8 mouse cellular contexts compared by ENCODE assay signal in genomic region chr8:84856434-84856833, GRCm38 (mm10). TPM values are rescaled to one million over a fixed set of nuclear protein-coding genes. Genes with fewer than 3 reads are reported as not detected.
DNase-seq lines count a peak whose midpoint lies in the region; ATAC-seq and TF ChIP-seq lines count a peak whose summit lies in the region.

No protein-coding gene starts in this region.

- no peaks in the 10 kb centered on the region for H3K9me3 ChIP-seq in forebrain, embryonic 11.5 days (ENCODE audit: control insufficient read depth, low read length)
- H3K9me3 ChIP-seq in limb, embryonic 13.5 days = no peaks in the 10 kb centered on the region
- no peaks in the 10 kb centered on the region for H3K9me3 ChIP-seq in neural tube, embryonic 13.5 days

- no peak overlapping the region for H3K4me2 ChIP-seq in forebrain, embryonic 11.5 days (ENCODE audit: low read depth, low read length, severe bottlenecking)
- H3K4me2 ChIP-seq in limb, embryonic 13.5 days (replicated peaks) = no peak overlapping the region
- no peak overlapping the region for H3K4me2 ChIP-seq in neural tube, embryonic 13.5 days

- no peak for DNase-seq in left cerebral cortex, adult 2 months (ENCODE audit: extremely low spot score in 1 of 2, low spot score in 2 of 2)
- DNase-seq in left cerebral cortex, postnatal 10 days (ENCODE audit: extremely low spot score in 1 of 2, low spot score in 2 of 2) = no peak
- DNase-seq in forebrain, embryonic 11.5 days (ENCODE audit: low spot score) = no peak
- no peak for DNase-seq in cerebellum, postnatal 25 days
- DNase-seq in frontal cortex, postnatal 10 days (ENCODE audit: low spot score in 2 of 2) = no peak

- 88% methylated on average over 3 of the region's 3 CpGs for WGBS in forebrain, embryonic 11.5 days
- 92% methylated on average over 3 of the region's 3 CpGs for WGBS in limb, embryonic 13.5 days
- WGBS in neural tube, embryonic 13.5 days = 98% methylated on average over 3 of the region's 3 CpGs

- H3K36me3 ChIP-seq in forebrain, embryonic 11.5 days (ENCODE audit: control insufficient read depth, insufficient read depth, low read length) = peaks cover 9% of the 10 kb centered on the region; the same call in 1 of the 2 replicates
- H3K36me3 ChIP-seq in limb, embryonic 13.5 days = peaks cover 28% of the 10 kb centered on the region
- peaks cover 24% of the 10 kb centered on the region for H3K36me3 ChIP-seq in neural tube, embryonic 13.5 days

- intact Hi-C loops in left cerebral cortex, adult 2 months (cut with DNase I) = loop anchor here (5.0 kb wide), 1 partner anchor 36 kb away; the partner anchor contains the start of gene Gcdh
- intact Hi-C loops in left cerebral cortex, postnatal 10 days (cut with DNase I) = no loop called here

- no peak overlapping the region; the same call in 1 of the 2 replicates for H3K9ac ChIP-seq in forebrain, embryonic 11.5 days (ENCODE audit: low read length)
- H3K9ac ChIP-seq in limb, embryonic 13.5 days = no peak overlapping the region
- H3K9ac ChIP-seq in neural tube, embryonic 13.5 days = no peak overlapping the region

- H3K27ac ChIP-seq in left cerebral cortex, adult 2 months = 0 out of 2 replicates have a peak overlapping the region, but pooled peaks have one; percentile 92
- no peak overlapping the region for H3K27ac ChIP-seq in forebrain, embryonic 11.5 days (ENCODE audit: low read depth, low read length)
- H3K27ac ChIP-seq in limb, embryonic 13.5 days = no peak overlapping the region
- no peak overlapping the region for H3K27ac ChIP-seq in neural tube, embryonic 13.5 days (replicated peaks)

- H3K4me3 ChIP-seq in left cerebral cortex, adult 2 months = no peak overlapping the region
- peak overlapping the region; percentile 86; the same call in 1 of the 2 replicates for H3K4me3 ChIP-seq in forebrain, embryonic 11.5 days (ENCODE audit: low read depth, low read length)
- H3K4me3 ChIP-seq in limb, embryonic 13.5 days = peak overlapping the region; percentile 89; the same call in 1 of the 2 replicates
- peak overlapping the region; percentile 90 for H3K4me3 ChIP-seq in neural tube, embryonic 13.5 days

- H3K4me1 ChIP-seq in forebrain, embryonic 11.5 days (replicated peaks; ENCODE audit: control insufficient read depth, insufficient read depth, low read length) = no peaks in the 10 kb centered on the region; the same call in 1 of the 2 replicates
- H3K4me1 ChIP-seq in limb, embryonic 13.5 days = peaks cover 13% of the 10 kb centered on the region
- peaks cover 23% of the 10 kb centered on the region for H3K4me1 ChIP-seq in neural tube, embryonic 13.5 days (replicated peaks)

- ATAC-seq in forebrain, embryonic 11.5 days (replicated peaks; ENCODE audit: low FRiP score) = peak; percentile 58
- no peak for ATAC-seq in limb, embryonic 13.5 days (ENCODE audit: low FRiP score, low read depth)
- peak; percentile 28 for ATAC-seq in neural tube, embryonic 13.5 days (ENCODE audit: low read depth)
- no peak for ATAC-seq in monocyte, adult 5-6 weeks (replicated peaks; ENCODE audit: insufficient number of reproducible peaks, low FRiP score, low TSS enrichment, poor library complexity, severe bottlenecking)

- no peaks in the 10 kb centered on the region for H3K27me3 ChIP-seq in forebrain, embryonic 11.5 days (ENCODE audit: control insufficient read depth, insufficient read depth, low read length)
- no peaks in the 10 kb centered on the region for H3K27me3 ChIP-seq in limb, embryonic 13.5 days
- peaks cover 3% of the 10 kb centered on the region; the same call in 1 of the 2 replicates for H3K27me3 ChIP-seq in neural tube, embryonic 13.5 days

- TF ChIP-seq CTCF in left cerebral cortex, adult 2 months (IDR thresholded peaks at IDR 0.05) = no peak

RNA-seq across cellular contexts. Expression of gene Farsa, which starts 0.4 kb away (rescaled TPM):
- 10 to 100 TPM; 49.8 to 50.1 TPM for total RNA-seq in left cerebral cortex, adult 2 months (2021)
- total RNA-seq in left cerebral cortex, postnatal 10 days (2021) = 10 to 100 TPM; 59.5 to 65.8 TPM
- 112 and 120 TPM in 2 replicates for polyA plus RNA-seq in forebrain, embryonic 11.5 days (2014; fragmentation: Nextera tagmentation; extraction: Ambion mirVana)
- 108 and 109 TPM in 2 replicates for polyA plus RNA-seq in limb, embryonic 13.5 days (2015; fragmentation: Nextera tagmentation; extraction: Ambion mirVana)
- 102 and 104 TPM in 2 replicates for polyA plus RNA-seq in neural tube, embryonic 13.5 days (2015; fragmentation: Nextera tagmentation; extraction: Ambion mirVana)
- total RNA-seq in monocyte, adult 5-6 weeks (2017) = 32.5 to 56.1 TPM (median 35.3 TPM) in 3 replicates

RNA-seq across cellular contexts. Expression of gene Calr, which starts 9.7 kb away (rescaled TPM):
- 100 to 1,000 TPM; 459 to 496 TPM for total RNA-seq in left cerebral cortex, adult 2 months (2021)
- 100 to 1,000 TPM; 455 to 481 TPM for total RNA-seq in left cerebral cortex, postnatal 10 days (2021)
- 722 and 731 TPM in 2 replicates for polyA plus RNA-seq in forebrain, embryonic 11.5 days (2014; fragmentation: Nextera tagmentation; extraction: Ambion mirVana)
- 943 and 1,018 TPM in 2 replicates for polyA plus RNA-seq in limb, embryonic 13.5 days (2015; fragmentation: Nextera tagmentation; extraction: Ambion mirVana)
- 766 and 971 TPM in 2 replicates for polyA plus RNA-seq in neural tube, embryonic 13.5 days (2015; fragmentation: Nextera tagmentation; extraction: Ambion mirVana)
- 1,036 to 1,300 TPM (median 1,079 TPM) in 3 replicates for total RNA-seq in monocyte, adult 5-6 weeks (2017)

RNA-seq across cellular contexts. Expression of gene Syce2, which starts 15.5 kb away (rescaled TPM):
- 1 to 10 TPM; 7.8 to 8.0 TPM for total RNA-seq in left cerebral cortex, adult 2 months (2021)
- total RNA-seq in left cerebral cortex, postnatal 10 days (2021) = 10 to 100 TPM; 19.3 to 22.8 TPM
- polyA plus RNA-seq in forebrain, embryonic 11.5 days (2014; fragmentation: Nextera tagmentation; extraction: Ambion mirVana) = 86.2 and 87.8 TPM in 2 replicates
- 82.7 and 92.5 TPM in 2 replicates for polyA plus RNA-seq in limb, embryonic 13.5 days (2015; fragmentation: Nextera tagmentation; extraction: Ambion mirVana)
- 16.4 and 16.6 TPM in 2 replicates for polyA plus RNA-seq in neural tube, embryonic 13.5 days (2015; fragmentation: Nextera tagmentation; extraction: Ambion mirVana)
- total RNA-seq in monocyte, adult 5-6 weeks (2017) = 2.9 to 13.7 TPM (median 7.4 TPM) in 3 replicates

RNA-seq across cellular contexts. Expression of gene Rad23a, which starts 16.0 kb away (rescaled TPM):
- total RNA-seq in left cerebral cortex, adult 2 months (2021) = 10 to 100 TPM; 77.7 to 77.8 TPM
- 10 to 100 TPM; 57.0 to 60.1 TPM for total RNA-seq in left cerebral cortex, postnatal 10 days (2021)
- 102 and 110 TPM in 2 replicates for polyA plus RNA-seq in forebrain, embryonic 11.5 days (2014; fragmentation: Nextera tagmentation; extraction: Ambion mirVana)
- 106 TPM in 2 replicates for polyA plus RNA-seq in limb, embryonic 13.5 days (2015; fragmentation: Nextera tagmentation; extraction: Ambion mirVana)
- 69.9 and 74.2 TPM in 2 replicates for polyA plus RNA-seq in neural tube, embryonic 13.5 days (2015; fragmentation: Nextera tagmentation; extraction: Ambion mirVana)
- total RNA-seq in monocyte, adult 5-6 weeks (2017) = 31.6 to 37.2 TPM (median 34.2 TPM) in 3 replicates

RNA-seq across cellular contexts. Expression of gene Gadd45gip1, which starts 25.1 kb away (rescaled TPM):
- total RNA-seq in left cerebral cortex, adult 2 months (2021) = 10 to 100 TPM; 23.9 to 25.8 TPM
- 10 to 100 TPM; 20.6 to 21.3 TPM for total RNA-seq in left cerebral cortex, postnatal 10 days (2021)
- polyA plus RNA-seq in forebrain, embryonic 11.5 days (2014; fragmentation: Nextera tagmentation; extraction: Ambion mirVana) = 41.0 and 44.3 TPM in 2 replicates
- polyA plus RNA-seq in limb, embryonic 13.5 days (2015; fragmentation: Nextera tagmentation; extraction: Ambion mirVana) = 48.1 and 48.4 TPM in 2 replicates
- 35.1 and 39.8 TPM in 2 replicates for polyA plus RNA-seq in neural tube, embryonic 13.5 days (2015; fragmentation: Nextera tagmentation; extraction: Ambion mirVana)
- total RNA-seq in monocyte, adult 5-6 weeks (2017) = 10.0 to 12.8 TPM (median 11.2 TPM) in 3 replicates

Comparison
In these comparisons a context has a peak if more than half of its experiments do, and no peak if none do; other contexts are left out.
1. ATAC-seq: peak in forebrain, embryonic 11.5 days (single experiment) and neural tube, embryonic 13.5 days (single experiment); none in limb, embryonic 13.5 days (single experiment) and monocyte, adult 5-6 weeks (single experiment).